Mouse (Mus musculus) MEL-GATA-1-ER (cell line): Measurements from ENCODE around the gene Trim59.

ENCODE experiments used
- DNase-seq: peaks from one replicate; pipeline ENCODE4 v3.0.0-alpha.2; 2012; ENCODE audit warnings: low read depth; ENCODE audit errors: extremely low read depth

The Trim59 gene

GRCm38 (mm10) chr3:69005338-69006245 lies 39.0 kb downstream of the Trim59 start:
- no peak for DNase-seq

- peak; percentile 76 for DNase-seq
These were observed 39.9 kb downstream of the Trim59 start, which contains the start of the genes Ift80 and Smc4 for GRCm38 (mm10) chr3:69004437-69005337. Gene Ift80, minus strand, starts transcription at chr3:69004570. Gene Smc4, plus strand, starts transcription at chr3:69004738.

GRCm38 (mm10) chr3:69004055-69004436 lies 40.5 kb downstream of the Trim59 start:
- no peak for DNase-seq

- DNase-seq, result no peak
These were observed 41.8 kb downstream of the Trim59 start for GRCm38 (mm10) chr3:69002781-69003180.

GRCm38 (mm10) chr3:68986550-68986949 lies 58.0 kb downstream of the Trim59 start:
- DNase-seq, result no peak
